Comparison of ENCODE assay signal across 25 mouse cellular contexts in the genomic region with DNA sequence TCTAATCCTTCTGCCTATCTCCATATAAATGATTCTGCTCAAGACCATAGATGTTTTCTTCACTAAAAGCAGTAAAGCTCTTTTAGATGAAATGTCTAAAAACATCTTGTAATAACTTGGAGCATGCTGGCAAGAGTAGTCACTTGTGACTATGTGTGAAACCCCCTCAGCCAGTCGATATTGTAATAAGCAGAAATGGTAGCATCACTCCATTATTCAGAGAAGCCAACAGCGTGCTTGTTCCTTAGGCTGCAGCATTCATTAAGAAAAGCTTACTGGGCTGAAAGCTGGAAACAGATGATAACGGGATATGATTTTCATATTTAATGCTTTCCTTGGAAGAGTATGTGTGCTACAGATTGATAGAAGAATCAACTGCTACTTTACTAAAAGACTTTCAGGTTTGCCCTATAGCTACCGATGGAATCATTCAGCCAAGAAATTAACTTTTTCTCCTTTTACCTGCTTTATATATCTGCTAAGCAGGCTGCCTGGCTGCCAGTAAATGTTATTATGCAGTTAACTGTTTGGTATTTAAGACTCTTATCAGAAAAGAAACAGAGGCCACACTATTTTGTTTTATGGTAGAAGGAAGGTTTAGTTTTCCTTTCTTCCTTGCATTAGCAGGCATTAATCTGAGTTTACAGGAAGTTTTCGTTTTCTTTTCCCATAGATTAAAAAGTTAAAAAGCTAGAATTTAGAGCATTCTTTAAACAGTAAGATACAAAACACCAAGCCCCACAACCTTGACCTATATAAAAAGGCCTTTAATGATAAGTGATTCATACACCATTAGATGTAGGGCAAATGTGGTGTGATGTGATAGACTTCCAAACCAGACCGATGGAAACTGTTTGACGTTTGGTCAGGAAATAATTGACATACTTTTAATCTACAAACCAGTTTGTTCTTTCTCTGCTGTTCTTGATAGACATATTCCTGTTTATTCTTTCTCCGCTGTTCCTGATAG.
"Had no signal": no experiment of that assay in that cellular context is flagged by ENCODE, and none has a peak within 500 bp of the region (broad histone marks: within the 10 kb centered on the region; RNA-seq: fewer than 3 reads in every experiment).

No protein-coding gene starts in this region.

- H3K9ac ChIP-seq: heart, embryonic 13.5 days; heart, embryonic 15.5 days; hindbrain, embryonic 13.5 days; hindbrain, embryonic 15.5 days; kidney, embryonic 15.5 days; limb, embryonic 13.5 days; limb, embryonic 15.5 days; liver, embryonic 12.5 days had no signal

- H3K4me1 ChIP-seq: heart, embryonic 15.5 days; hindbrain, embryonic 13.5 days; hindbrain, embryonic 15.5 days; limb, embryonic 13.5 days; limb, embryonic 15.5 days; liver, embryonic 12.5 days had no signal

- H3K27ac ChIP-seq: heart, adult 2 months; heart, embryonic 13.5 days; heart, embryonic 15.5 days; hindbrain, embryonic 13.5 days; hindbrain, embryonic 15.5 days; hindbrain, postnatal 0 days; kidney, embryonic 15.5 days; kidney, postnatal 0 days; limb, embryonic 13.5 days; limb, embryonic 15.5 days; liver, embryonic 12.5 days had no signal

- H3K9me3 ChIP-seq: heart, embryonic 13.5 days; heart, embryonic 15.5 days; hindbrain, embryonic 13.5 days; hindbrain, embryonic 15.5 days; kidney, embryonic 15.5 days; limb, embryonic 13.5 days; limb, embryonic 15.5 days; liver, embryonic 12.5 days had no signal

- H3K4me3 ChIP-seq: heart, adult 2 months; heart, embryonic 13.5 days; heart, embryonic 15.5 days; hindbrain, embryonic 13.5 days; hindbrain, embryonic 15.5 days; kidney, embryonic 15.5 days; limb, embryonic 13.5 days; limb, embryonic 15.5 days; liver, embryonic 12.5 days had no signal

- H3K27me3 ChIP-seq: heart, embryonic 13.5 days; heart, embryonic 15.5 days; hindbrain, embryonic 13.5 days; hindbrain, embryonic 15.5 days; kidney, embryonic 15.5 days; limb, embryonic 13.5 days; limb, embryonic 15.5 days; liver, embryonic 12.5 days had no signal

- DNase-seq: gastrocnemius, postnatal 14 days; gastrocnemius, postnatal 36 days; heart, adult 2 months; heart, postnatal 14 days; heart, postnatal 36 days; kidney, adult 11 months; kidney, adult 2 months; kidney, adult 9 months; kidney, postnatal 14 days; kidney, postnatal 36 days; layer of hippocampus, adult 9-11 months; layer of hippocampus, postnatal 36 days; left cerebral cortex, postnatal 4 days had no signal

- H3K4me2 ChIP-seq: heart, embryonic 11.5 days; heart, embryonic 13.5 days; heart, embryonic 15.5 days; hindbrain, embryonic 13.5 days; hindbrain, embryonic 15.5 days; kidney, embryonic 15.5 days; limb, embryonic 13.5 days; limb, embryonic 15.5 days; liver, embryonic 12.5 days had no signal

- ATAC-seq: hindbrain, postnatal 0 days; intestine, embryonic 16.5 days; liver, embryonic 12.5 days had no signal

- H3K36me3 ChIP-seq: heart, embryonic 13.5 days; heart, embryonic 15.5 days; hindbrain, embryonic 13.5 days; hindbrain, embryonic 15.5 days; kidney, embryonic 15.5 days; limb, embryonic 13.5 days; limb, embryonic 15.5 days; liver, embryonic 12.5 days had no signal
